23 mouse cellular contexts compared by ENCODE assay signal in the genomic region with DNA sequence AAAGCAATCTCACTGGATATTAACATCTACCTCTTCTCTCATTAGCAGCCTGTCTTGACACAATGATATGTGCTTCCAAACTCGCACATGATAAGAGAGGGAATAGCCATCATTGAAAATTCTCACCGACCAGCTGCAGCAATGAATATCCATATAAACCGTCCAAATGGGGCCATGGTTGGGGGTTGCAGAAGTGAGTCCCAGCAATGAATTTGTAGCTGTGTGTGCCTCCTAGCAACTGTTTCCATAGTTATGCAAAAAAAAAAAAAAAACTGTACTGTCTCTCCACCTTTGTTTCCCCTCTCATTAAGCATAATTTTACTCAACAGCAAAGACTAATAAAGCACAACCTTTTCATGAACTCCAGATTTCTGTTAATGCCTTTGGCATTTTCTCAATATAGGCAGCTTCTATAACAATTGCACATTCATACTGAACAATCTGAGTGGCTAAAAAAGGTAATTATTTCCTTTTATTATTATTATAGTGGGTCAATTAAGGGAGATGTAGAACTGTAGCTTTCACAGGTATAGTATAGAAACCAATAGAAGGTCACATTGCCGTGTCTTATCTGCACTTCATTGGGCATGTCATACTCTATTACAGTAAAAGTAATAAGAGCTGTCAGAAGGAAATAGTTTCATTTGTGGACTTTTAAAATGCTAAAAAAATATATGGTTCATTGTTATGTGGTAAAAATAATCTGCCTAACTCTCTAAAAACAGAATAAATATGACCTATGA.
A peak's percentile ranks its signal among the peaks of the same experiment; 100 is the strongest.
DNase-seq lines count a peak whose midpoint lies in the region; ATAC-seq and TF ChIP-seq lines count a peak whose summit lies in the region.
"Had no signal": no experiment of that assay in that cellular context is flagged by ENCODE, and none has a peak within 500 bp of the region (broad histone marks: within the 10 kb centered on the region; RNA-seq: fewer than 3 reads in every experiment).

No protein-coding gene starts in this region.

- TF ChIP-seq CTCF in brain, embryonic 14.5 days (IDR thresholded peaks at IDR 0.05; ENCODE audit: borderline replicate concordance, extremely low read depth, insufficient read depth, insufficient read length): no peak

- H3K4me3 ChIP-seq in limb, embryonic 13.5 days: no peak overlapping the region
- H3K4me3 ChIP-seq in limb, embryonic 10.5 days: no peak overlapping the region
- H3K4me3 ChIP-seq in forebrain, embryonic 14.5 days (ENCODE audit: low read depth, low read length): no peak overlapping the region
- no peak overlapping the region for H3K4me3 ChIP-seq in midbrain, embryonic 16.5 days (ENCODE audit: low read depth, low read length)
- H3K4me3 ChIP-seq in intestine, embryonic 16.5 days (ENCODE audit: low read length): no peak overlapping the region
- H3K4me3 ChIP-seq: embryonic facial prominence, embryonic 15.5 days; liver, embryonic 12.5 days; midbrain, embryonic 12.5 days had no signal

- no peaks in the 10 kb centered on the region for H3K27me3 ChIP-seq in limb, embryonic 13.5 days
- H3K27me3 ChIP-seq in limb, embryonic 10.5 days (ENCODE audit: low read depth, poor library complexity, severe bottlenecking): no peaks in the 10 kb centered on the region
- H3K27me3 ChIP-seq in forebrain, embryonic 14.5 days (replicated peaks; ENCODE audit: control insufficient read depth, insufficient read depth, low read length): no peaks in the 10 kb centered on the region
- H3K27me3 ChIP-seq in midbrain, embryonic 16.5 days (ENCODE audit: control insufficient read depth, insufficient read depth, low read depth, low read length): no peaks in the 10 kb centered on the region
- no peaks in the 10 kb centered on the region for H3K27me3 ChIP-seq in intestine, embryonic 16.5 days (replicated peaks; ENCODE audit: control insufficient read depth, insufficient read depth, low read length)
- H3K27me3 ChIP-seq: embryonic facial prominence, embryonic 15.5 days; liver, embryonic 12.5 days; midbrain, embryonic 12.5 days had no signal

- peak; percentile 36; the same call in 1 of the 2 replicates for ATAC-seq in limb, embryonic 13.5 days (ENCODE audit: low FRiP score, low read depth)
- peak; percentile 67; the same call in 1 of the 2 replicates for ATAC-seq in forebrain, embryonic 14.5 days
- ATAC-seq in midbrain, embryonic 16.5 days: peak; percentile 48; the same call in 1 of the 2 replicates
- no peak for ATAC-seq in intestine, embryonic 16.5 days
- ATAC-seq: liver, embryonic 12.5 days had no signal

- no peak for TF ChIP-seq POLR2A in brain, embryonic 14.5 days (IDR thresholded peaks at IDR 0.05; ENCODE audit: borderline replicate concordance, extremely low read depth, insufficient read depth, insufficient read length, poor library complexity, severe bottlenecking)

- no peak overlapping the region for H3K9ac ChIP-seq in limb, embryonic 13.5 days
- H3K9ac ChIP-seq in forebrain, embryonic 14.5 days (ENCODE audit: low read length): no peak overlapping the region
- no peak overlapping the region for H3K9ac ChIP-seq in midbrain, embryonic 16.5 days (ENCODE audit: low read depth, low read length)
- H3K9ac ChIP-seq in intestine, embryonic 16.5 days (ENCODE audit: low read depth, low read length): no peak overlapping the region
- H3K9ac ChIP-seq: embryonic facial prominence, embryonic 15.5 days; liver, embryonic 12.5 days; lung, embryonic 14.5 days; midbrain, embryonic 12.5 days had no signal

- no peaks in the 10 kb centered on the region for H3K36me3 ChIP-seq in limb, embryonic 13.5 days
- H3K36me3 ChIP-seq in limb, embryonic 10.5 days: no peaks in the 10 kb centered on the region
- H3K36me3 ChIP-seq in forebrain, embryonic 14.5 days (ENCODE audit: control insufficient read depth, insufficient read depth, low read length): no peaks in the 10 kb centered on the region
- no peaks in the 10 kb centered on the region for H3K36me3 ChIP-seq in midbrain, embryonic 16.5 days (ENCODE audit: control insufficient read depth, insufficient read depth, low read length)
- H3K36me3 ChIP-seq in intestine, embryonic 16.5 days (ENCODE audit: control insufficient read depth, insufficient read depth, low read length): no peaks in the 10 kb centered on the region
- H3K36me3 ChIP-seq: embryonic facial prominence, embryonic 15.5 days; liver, embryonic 12.5 days; midbrain, embryonic 12.5 days had no signal

- DNase-seq in limb, embryonic 10.5 days (ENCODE audit: low spot score): no peak
- DNase-seq in brain, embryonic 14.5 days (ENCODE audit: low read depth): peak; percentile 72
- DNase-seq in forebrain, embryonic 14.5 days (ENCODE audit: low spot score): peak; percentile 54
- no peak for DNase-seq in thymus, postnatal 14 days
- DNase-seq: adrenal gland, postnatal 36 days; cerebellum, adult 2 months; cerebellum, postnatal 36 days; gastrocnemius, postnatal 36 days; heart, postnatal 10 days; kidney, adult 18-20 months; kidney, postnatal 14 days; left cerebral cortex, postnatal 4 days; lung, embryonic 14.5 days; lung, postnatal 36 days; right cerebral cortex, postnatal 14 days; thymus, adult 2 months had no signal

- H3K4me1 ChIP-seq in limb, embryonic 13.5 days: no peaks in the 10 kb centered on the region
- no peaks in the 10 kb centered on the region for H3K4me1 ChIP-seq in limb, embryonic 10.5 days
- no peaks in the 10 kb centered on the region for H3K4me1 ChIP-seq in forebrain, embryonic 14.5 days (ENCODE audit: control insufficient read depth, insufficient read depth, low read length)
- H3K4me1 ChIP-seq in midbrain, embryonic 16.5 days (ENCODE audit: control insufficient read depth, insufficient read depth, low read length): no peaks in the 10 kb centered on the region
- no peaks in the 10 kb centered on the region for H3K4me1 ChIP-seq in intestine, embryonic 16.5 days (ENCODE audit: control insufficient read depth, insufficient read depth, low read length)
- H3K4me1 ChIP-seq: embryonic facial prominence, embryonic 15.5 days; liver, embryonic 12.5 days; midbrain, embryonic 12.5 days had no signal

- no peak overlapping the region for H3K4me2 ChIP-seq in limb, embryonic 13.5 days (replicated peaks)
- H3K4me2 ChIP-seq in forebrain, embryonic 14.5 days (ENCODE audit: low read length): no peak overlapping the region
- no peak overlapping the region for H3K4me2 ChIP-seq in midbrain, embryonic 16.5 days (ENCODE audit: low read length)
- H3K4me2 ChIP-seq in intestine, embryonic 16.5 days (ENCODE audit: low read depth, low read length): no peak overlapping the region
- H3K4me2 ChIP-seq: embryonic facial prominence, embryonic 15.5 days; heart, embryonic 11.5 days; liver, embryonic 12.5 days; lung, embryonic 14.5 days; midbrain, embryonic 12.5 days had no signal

- 58% methylated on average over 4 of the region's 4 CpGs for WGBS in limb, embryonic 13.5 days
- WGBS in limb, embryonic 10.5 days: 89% methylated on average over 4 of the region's 4 CpGs
- WGBS in forebrain, embryonic 14.5 days: 40% methylated on average over 4 of the region's 4 CpGs
- WGBS in midbrain, embryonic 16.5 days: 61% methylated on average over 4 of the region's 4 CpGs
- WGBS in intestine, embryonic 16.5 days: 77% methylated on average over 4 of the region's 4 CpGs

- H3K9me3 ChIP-seq in limb, embryonic 13.5 days: no peaks in the 10 kb centered on the region
- no peaks in the 10 kb centered on the region for H3K9me3 ChIP-seq in limb, embryonic 10.5 days (replicated peaks)
- no peaks in the 10 kb centered on the region for H3K9me3 ChIP-seq in forebrain, embryonic 14.5 days (replicated peaks; ENCODE audit: control insufficient read depth, low read length)
- no peaks in the 10 kb centered on the region for H3K9me3 ChIP-seq in midbrain, embryonic 16.5 days (replicated peaks; ENCODE audit: control insufficient read depth, low read length, poor library complexity, severe bottlenecking)
- H3K9me3 ChIP-seq in intestine, embryonic 16.5 days (ENCODE audit: control insufficient read depth, low read length): no peaks in the 10 kb centered on the region
- H3K9me3 ChIP-seq: embryonic facial prominence, embryonic 15.5 days; liver, embryonic 12.5 days; midbrain, embryonic 12.5 days had no signal

- H3K27ac ChIP-seq in limb, embryonic 13.5 days: no peak overlapping the region
- H3K27ac ChIP-seq in limb, embryonic 10.5 days: no peak overlapping the region
- H3K27ac ChIP-seq in forebrain, embryonic 14.5 days (ENCODE audit: low read depth, low read length): no peak overlapping the region
- H3K27ac ChIP-seq in midbrain, embryonic 16.5 days (ENCODE audit: low read length): no peak overlapping the region
- no peak overlapping the region for H3K27ac ChIP-seq in intestine, embryonic 16.5 days (ENCODE audit: low read length)
- H3K27ac ChIP-seq: embryonic facial prominence, embryonic 15.5 days; liver, embryonic 12.5 days; midbrain, embryonic 12.5 days had no signal

Comparison
In these comparisons a context has a peak if more than half of its experiments do, and no peak if none do; other contexts are left out.
1. DNase-seq: peak in brain, embryonic 14.5 days (single experiment) and forebrain, embryonic 14.5 days (single experiment); none in limb, embryonic 10.5 days (single experiment) and thymus, postnatal 14 days (single experiment).